Mouse (Mus musculus): ENCODE measurements around the gene Cfap221. TPM values are rescaled to one million over a fixed set of nuclear protein-coding genes. Genes with fewer than 3 reads are reported as not detected.

Cfap221 gene
- total RNA-seq, 1 experiment = not detected

GRCm38 (mm10) chr1:120007851-120008588 lies 11.0 kb upstream of the Cfap221 start:
- in situ Hi-C loops (cut with MboI; ENCODE audit: low sequenced_read_pairs in 2 of 2, unreplicated experiment in 2 of 2) = no loop called here
- Histone ChIP-seq H3K4me1 (ENCODE audit: control insufficient read depth in 2 of 2, insufficient read depth in 2 of 2, low read length in 2 of 2, poor library complexity in 1 of 2) (peaks cover 0 to 4% of the 10 kb centered on the region in 2 experiments; a peak in 1 of 4 replicates), H3K4me3 (ENCODE audit: insufficient read depth in 1 of 2, low read depth in 1 of 2, low read length in 2 of 2, poor library complexity in 1 of 2, severe bottlenecking in 1 of 2) (0 out of 4 replicates have a peak overlapping the region, but pooled peaks of 1 of the 2 experiments have one; percentile 52), H3K36me3 (ENCODE audit: control insufficient read depth, insufficient read depth, low read length, poor library complexity, severe bottlenecking) (no peaks in the 10 kb centered on the region), H3K9me3 (ENCODE audit: control insufficient read depth, insufficient read depth, low read depth, low read length) (no peaks in the 10 kb centered on the region), H3K9ac (ENCODE audit: insufficient read depth, low read depth, low read length, poor library complexity, severe bottlenecking) (no peak overlapping the region), H3K27ac (ENCODE audit: insufficient read depth, low read depth, low read length, poor library complexity, severe bottlenecking) (no peak overlapping the region)
- no peak for DNase-seq (ENCODE audit: low read depth, low spot score)
- no peak for TF ChIP-seq CHD2 (IDR thresholded peaks at IDR 0.05; ENCODE audit: low read depth, low read length)
- no peak for TF ChIP-seq ZC3H11A (IDR thresholded peaks at IDR 0.05; ENCODE audit: borderline replicate concordance, low read depth, low read length)
- no peak for TF ChIP-seq MAFK (IDR thresholded peaks at IDR 0.05; ENCODE audit: insufficient read depth, low read depth, low read length)
- TF ChIP-seq HCFC1 (IDR thresholded peaks at IDR 0.05; ENCODE audit: borderline replicate concordance, insufficient read depth, low read length) = no peak
- TF ChIP-seq ZNF384 (IDR thresholded peaks at IDR 0.05; ENCODE audit: low read depth, low read length) = no peak

GRCm38 (mm10) chr1:120006844-120007790 lies 10.1 kb upstream of the Cfap221 start, which contains the start of gene Sctr:
Gene Sctr, plus strand, starts transcription at chr1:120006894.
- Histone ChIP-seq H3K27ac (ENCODE audit: insufficient read depth, low read depth, low read length, poor library complexity, severe bottlenecking) (no peak within 1 kb of the TSS), H3K4me1 (ENCODE audit: control insufficient read depth in 2 of 2, insufficient read depth in 2 of 2, low read length in 2 of 2, poor library complexity in 1 of 2) (peaks cover 0 to 4% of the 10 kb centered on the region in 2 experiments; a peak in 1 of 4 replicates), H3K9me3 (ENCODE audit: control insufficient read depth, insufficient read depth, low read depth, low read length) (no peaks in the 10 kb centered on the region), H3K9ac (ENCODE audit: insufficient read depth, low read depth, low read length, poor library complexity, severe bottlenecking) (0 out of 2 replicates have a peak within 1 kb of the TSS, but pooled peaks have one; percentile 18), H3K36me3 (ENCODE audit: control insufficient read depth, insufficient read depth, low read length, poor library complexity, severe bottlenecking) (no peaks in the 10 kb centered on the region), H3K4me3 (ENCODE audit: insufficient read depth in 1 of 2, low read depth in 1 of 2, low read length in 2 of 2, poor library complexity in 1 of 2, severe bottlenecking in 1 of 2) (peak within 1 kb of the TSS; percentile 52 to 66)
- DNase-seq (ENCODE audit: low read depth, low spot score) = no peak
- in situ Hi-C loops (cut with MboI; ENCODE audit: low sequenced_read_pairs in 2 of 2, unreplicated experiment in 2 of 2) = no loop called here
- TF ChIP-seq MAFK (IDR thresholded peaks at IDR 0.05; ENCODE audit: insufficient read depth, low read depth, low read length) = no peak

GRCm38 (mm10) chr1:119997644-119998043 lies 610 bp upstream of the Cfap221 start:
- Histone ChIP-seq H3K4me1 (ENCODE audit: control insufficient read depth in 2 of 2, insufficient read depth in 2 of 2, low read length in 2 of 2, poor library complexity in 1 of 2) (peaks cover 2 to 4% of the 10 kb centered on the region in 2 experiments; a peak in 1 of 4 replicates), H3K9me3 (ENCODE audit: control insufficient read depth, insufficient read depth, low read depth, low read length) (no peaks in the 10 kb centered on the region), H3K27ac (ENCODE audit: insufficient read depth, low read depth, low read length, poor library complexity, severe bottlenecking) (no peak overlapping the region), H3K4me3 (ENCODE audit: insufficient read depth in 1 of 2, low read depth in 1 of 2, low read length in 2 of 2, poor library complexity in 1 of 2, severe bottlenecking in 1 of 2) (peak overlapping the region in 1 of 2 experiments; percentile 79; a peak in 2 of 4 replicates), H3K36me3 (ENCODE audit: control insufficient read depth, insufficient read depth, low read length, poor library complexity, severe bottlenecking) (no peaks in the 10 kb centered on the region), H3K9ac (ENCODE audit: insufficient read depth, low read depth, low read length, poor library complexity, severe bottlenecking) (no peak overlapping the region)
- in situ Hi-C loops (cut with MboI; ENCODE audit: low sequenced_read_pairs in 2 of 2, unreplicated experiment in 2 of 2) = no loop called here
- TF ChIP-seq ZC3H11A (IDR thresholded peaks at IDR 0.05; ENCODE audit: borderline replicate concordance, low read depth, low read length) (no peak), ZNF384 (IDR thresholded peaks at IDR 0.05; ENCODE audit: low read depth, low read length) (no peak), MAFK (IDR thresholded peaks at IDR 0.05; ENCODE audit: insufficient read depth, low read depth, low read length) (no peak), CHD2 (IDR thresholded peaks at IDR 0.05; ENCODE audit: low read depth, low read length) (no peak), HCFC1 (IDR thresholded peaks at IDR 0.05; ENCODE audit: borderline replicate concordance, insufficient read depth, low read length) (no peak)
- no peak for DNase-seq (ENCODE audit: low read depth, low spot score)

- Histone ChIP-seq H3K27ac (ENCODE audit: insufficient read depth, low read depth, low read length, poor library complexity, severe bottlenecking) (no peak overlapping the region), H3K36me3 (ENCODE audit: control insufficient read depth, insufficient read depth, low read length, poor library complexity, severe bottlenecking) (no peaks in the 10 kb centered on the region), H3K9ac (ENCODE audit: insufficient read depth, low read depth, low read length, poor library complexity, severe bottlenecking) (no peak overlapping the region), H3K4me1 (ENCODE audit: control insufficient read depth in 2 of 2, insufficient read depth in 2 of 2, low read length in 2 of 2, poor library complexity in 1 of 2) (no peaks in the 10 kb centered on the region), H3K4me3 (ENCODE audit: insufficient read depth in 1 of 2, low read depth in 1 of 2, low read length in 2 of 2, poor library complexity in 1 of 2, severe bottlenecking in 1 of 2) (no peak overlapping the region), H3K9me3 (ENCODE audit: control insufficient read depth, insufficient read depth, low read depth, low read length) (no peaks in the 10 kb centered on the region)
- TF ChIP-seq MAFK (IDR thresholded peaks at IDR 0.05; ENCODE audit: insufficient read depth, low read depth, low read length) (no peak), HCFC1 (IDR thresholded peaks at IDR 0.05; ENCODE audit: borderline replicate concordance, insufficient read depth, low read length) (no peak), CHD2 (IDR thresholded peaks at IDR 0.05; ENCODE audit: low read depth, low read length) (no peak), ZNF384 (IDR thresholded peaks at IDR 0.05; ENCODE audit: low read depth, low read length) (no peak), ZC3H11A (IDR thresholded peaks at IDR 0.05; ENCODE audit: borderline replicate concordance, low read depth, low read length) (no peak)
- in situ Hi-C loops (cut with MboI; ENCODE audit: low sequenced_read_pairs in 2 of 2, unreplicated experiment in 2 of 2) = no loop called here
- DNase-seq (ENCODE audit: low read depth, low spot score) = no peak
These were observed 10.5 kb downstream of the Cfap221 start for GRCm38 (mm10) chr1:119986555-119986954.
